Mouse (Mus musculus): ENCODE measurements around the gene Vps13d. TPM values are rescaled to one million over a fixed set of nuclear protein-coding genes. Genes with fewer than 3 reads are reported as not detected.

Gene Vps13d
- polyA plus RNA-seq, 1 experiment from 2014 or later = 8.9 TPM

DNA sequence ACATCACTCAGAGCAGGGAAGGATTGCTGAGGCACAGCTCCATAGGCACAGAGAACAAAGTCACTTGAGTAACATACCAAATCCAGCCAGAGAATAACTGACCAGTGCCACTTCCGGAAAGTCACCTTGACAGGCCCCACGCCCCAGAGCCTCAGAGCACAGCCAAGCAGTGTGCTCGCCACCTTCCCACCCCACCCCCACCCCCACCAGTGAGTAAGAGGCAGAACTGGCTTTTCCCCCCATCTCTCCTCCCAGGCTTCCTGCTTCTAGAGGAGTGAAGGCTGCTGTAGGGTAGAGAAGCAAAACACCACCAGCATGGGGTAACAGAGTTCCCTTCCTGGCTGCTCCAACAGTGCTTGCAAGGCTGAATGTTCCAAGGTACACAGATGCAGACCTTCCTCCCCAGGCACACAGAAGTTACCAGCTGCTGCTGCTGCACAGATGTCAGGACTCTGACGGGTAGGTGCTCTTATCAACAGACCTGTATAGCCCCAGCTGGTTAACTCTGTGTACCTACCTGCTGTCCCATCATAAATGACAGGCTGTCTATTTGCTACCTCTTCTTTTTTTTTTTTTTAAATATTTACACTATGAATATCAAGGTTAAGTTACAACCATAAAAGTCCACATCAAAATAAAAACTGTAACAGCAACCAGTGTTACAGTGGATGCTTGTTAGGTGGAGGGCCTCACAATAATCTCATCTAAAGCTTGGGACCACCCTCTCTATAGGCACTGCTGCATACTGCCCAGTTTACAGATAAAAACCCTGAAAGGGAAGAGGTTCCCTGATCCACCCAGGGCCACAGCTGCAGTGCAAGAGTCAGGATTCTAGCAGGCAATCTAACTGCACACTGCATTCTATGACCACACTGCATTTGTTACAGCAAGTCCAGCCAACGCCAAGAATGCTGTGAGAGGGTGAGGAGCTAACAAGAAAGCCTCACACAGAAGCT lies 47.5 kb downstream of the Vps13d start:
- no peak overlapping the region for H3K27ac ChIP-seq (ENCODE audit: low read length)
- H3K36me3 ChIP-seq (ENCODE audit: control insufficient read depth, insufficient read depth, low read length) = peaks cover 33% of the 10 kb centered on the region
- H3K9ac ChIP-seq (ENCODE audit: low read depth, low read length) = no peak overlapping the region
- H3K4me1 ChIP-seq (ENCODE audit: control insufficient read depth, insufficient read depth, low read length) = no peaks in the 10 kb centered on the region
- H3K4me2 ChIP-seq (ENCODE audit: low read length) = no peak overlapping the region
- H3K9me3 ChIP-seq (replicated peaks; ENCODE audit: control insufficient read depth, low read length, poor library complexity, severe bottlenecking) = no peaks in the 10 kb centered on the region
- ATAC-seq = no peak
- WGBS = 83% methylated on average over 5 of the region's 5 CpGs
- no peaks in the 10 kb centered on the region for H3K27me3 ChIP-seq (ENCODE audit: control insufficient read depth, insufficient read depth, low read depth, low read length)
- H3K4me3 ChIP-seq (ENCODE audit: low read depth, low read length) = no peak overlapping the region

DNA sequence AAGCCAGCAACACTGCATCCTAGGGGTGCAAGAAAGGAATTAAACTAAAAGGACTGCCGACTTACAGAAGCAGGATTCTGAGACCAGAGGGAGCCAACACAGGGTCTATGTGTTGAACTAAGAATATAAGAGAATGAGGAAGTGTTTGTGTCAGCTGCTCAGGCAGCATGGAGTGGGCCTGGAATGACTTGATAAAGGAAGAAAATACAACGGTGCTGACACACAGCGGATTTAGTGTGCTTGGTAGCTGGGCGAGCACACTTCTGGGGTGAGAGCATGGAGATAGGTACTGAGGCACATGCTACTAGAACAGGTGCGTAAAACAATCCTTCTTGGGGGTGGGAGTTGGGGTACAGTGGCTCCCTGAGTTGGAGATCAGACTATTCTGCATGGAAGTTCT lies 51.3 kb downstream of the Vps13d start:
- no peaks in the 10 kb centered on the region for H3K9me3 ChIP-seq (replicated peaks; ENCODE audit: control insufficient read depth, low read length, poor library complexity, severe bottlenecking)
- no peaks in the 10 kb centered on the region for H3K27me3 ChIP-seq (ENCODE audit: control insufficient read depth, insufficient read depth, low read depth, low read length)
- H3K4me3 ChIP-seq (ENCODE audit: low read depth, low read length) = no peak overlapping the region
- ATAC-seq = no peak
- no peak overlapping the region for H3K27ac ChIP-seq (ENCODE audit: low read length)
- no peak overlapping the region for H3K4me2 ChIP-seq (ENCODE audit: low read length)
- no peak overlapping the region for H3K9ac ChIP-seq (ENCODE audit: low read depth, low read length)
- peaks cover 50% of the 10 kb centered on the region for H3K36me3 ChIP-seq (ENCODE audit: control insufficient read depth, insufficient read depth, low read length)
- 90% methylated on average over 5 of the region's 5 CpGs for WGBS
- H3K4me1 ChIP-seq (ENCODE audit: control insufficient read depth, insufficient read depth, low read length) = no peaks in the 10 kb centered on the region

DNA sequence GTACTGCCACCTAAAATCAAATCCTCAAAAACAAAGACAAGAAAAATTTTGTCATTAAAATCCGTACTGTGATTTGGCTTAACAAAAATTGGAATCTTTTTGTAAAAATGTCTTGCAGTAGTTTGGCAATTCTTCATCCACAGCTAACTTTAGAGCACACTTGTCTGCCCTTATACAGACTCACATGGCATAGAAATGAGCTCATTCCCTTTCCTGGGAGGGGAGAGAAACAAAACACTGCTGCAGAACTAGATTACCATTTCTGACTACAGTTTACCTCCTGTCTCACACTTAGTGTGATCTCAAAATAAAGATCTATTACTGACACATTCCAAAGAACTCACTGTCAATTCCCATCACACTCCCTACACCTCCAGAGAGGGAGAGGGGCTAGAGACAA lies 58.1 kb downstream of the Vps13d start:
- H3K36me3 ChIP-seq (ENCODE audit: control insufficient read depth, insufficient read depth, low read length) = peaks cover 29% of the 10 kb centered on the region
- H3K27ac ChIP-seq (ENCODE audit: low read length) = no peak overlapping the region
- H3K27me3 ChIP-seq (ENCODE audit: control insufficient read depth, insufficient read depth, low read depth, low read length) = no peaks in the 10 kb centered on the region
- ATAC-seq = no peak
- H3K9ac ChIP-seq (ENCODE audit: low read depth, low read length) = no peak overlapping the region
- no peaks in the 10 kb centered on the region for H3K4me1 ChIP-seq (ENCODE audit: control insufficient read depth, insufficient read depth, low read length)
- no peaks in the 10 kb centered on the region for H3K9me3 ChIP-seq (replicated peaks; ENCODE audit: control insufficient read depth, low read length, poor library complexity, severe bottlenecking)
- no peak overlapping the region for H3K4me2 ChIP-seq (ENCODE audit: low read length)
- WGBS = 95% methylated on average over 1 of the region's 1 CpGs
- H3K4me3 ChIP-seq (ENCODE audit: low read depth, low read length) = no peak overlapping the region

DNA sequence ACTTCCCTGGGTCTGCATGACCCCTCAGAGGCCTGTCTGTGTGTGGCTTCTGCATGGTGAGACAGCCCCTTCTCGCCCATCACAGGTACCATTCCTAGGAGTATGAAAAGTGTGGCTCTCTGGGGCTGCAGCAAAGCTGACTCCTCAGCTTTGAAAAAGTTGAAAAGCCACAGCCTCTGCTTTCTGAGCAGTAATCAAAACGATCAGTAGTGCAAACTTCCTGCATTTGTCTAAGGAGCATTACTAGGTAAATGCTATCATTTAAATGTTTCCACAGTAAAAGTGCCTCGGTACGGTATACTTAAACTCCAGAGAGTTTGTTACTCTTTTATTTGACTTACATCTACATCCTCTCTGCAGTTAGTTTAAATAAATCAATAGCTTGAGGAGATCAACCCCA lies 59.3 kb downstream of the Vps13d start:
- WGBS = 88% methylated on average over 4 of the region's 4 CpGs
- Histone ChIP-seq H3K36me3 (ENCODE audit: control insufficient read depth, insufficient read depth, low read length) (peaks cover 21% of the 10 kb centered on the region), H3K4me1 (ENCODE audit: control insufficient read depth, insufficient read depth, low read length) (no peaks in the 10 kb centered on the region), H3K9me3 (replicated peaks; ENCODE audit: control insufficient read depth, low read length, poor library complexity, severe bottlenecking) (no peaks in the 10 kb centered on the region), H3K4me3 (ENCODE audit: low read depth, low read length) (no peak overlapping the region), H3K4me2 (ENCODE audit: low read length) (no peak overlapping the region), H3K27ac (ENCODE audit: low read length) (no peak overlapping the region), H3K27me3 (ENCODE audit: control insufficient read depth, insufficient read depth, low read depth, low read length) (no peaks in the 10 kb centered on the region), H3K9ac (ENCODE audit: low read depth, low read length) (no peak overlapping the region)
- ATAC-seq = no peak

DNA sequence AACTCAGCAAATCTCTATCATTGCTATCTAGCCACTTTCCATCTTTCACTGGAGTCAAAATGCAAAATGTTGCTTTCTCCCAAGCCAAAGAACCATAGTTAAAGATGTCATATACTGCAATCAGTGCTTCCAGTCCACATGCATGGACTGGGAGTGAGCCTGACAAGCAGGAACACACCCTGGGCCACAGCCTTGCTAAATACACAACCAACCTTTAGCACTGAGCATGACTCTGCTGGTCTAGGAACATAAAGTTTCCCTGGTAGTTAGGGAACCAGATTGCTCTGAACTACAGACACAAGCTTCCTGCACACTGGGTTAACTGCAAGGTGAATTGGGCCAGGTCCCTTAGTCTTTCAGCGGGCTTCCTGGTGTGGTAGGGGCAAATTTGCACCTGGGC lies 64.0 kb downstream of the Vps13d start:
- no peak overlapping the region for H3K9ac ChIP-seq (ENCODE audit: low read depth, low read length)
- no peaks in the 10 kb centered on the region for H3K27me3 ChIP-seq (ENCODE audit: control insufficient read depth, insufficient read depth, low read depth, low read length)
- H3K4me2 ChIP-seq (ENCODE audit: low read length) = no peak overlapping the region
- no peaks in the 10 kb centered on the region for H3K4me1 ChIP-seq (ENCODE audit: control insufficient read depth, insufficient read depth, low read length)
- H3K36me3 ChIP-seq (ENCODE audit: control insufficient read depth, insufficient read depth, low read length) = peaks cover 17% of the 10 kb centered on the region
- H3K4me3 ChIP-seq (ENCODE audit: low read depth, low read length) = no peak overlapping the region
- no peak overlapping the region for H3K27ac ChIP-seq (ENCODE audit: low read length)
- 93% methylated on average over 1 of the region's 1 CpGs for WGBS
- H3K9me3 ChIP-seq (replicated peaks; ENCODE audit: control insufficient read depth, low read length, poor library complexity, severe bottlenecking) = no peaks in the 10 kb centered on the region
- ATAC-seq = no peak

DNA sequence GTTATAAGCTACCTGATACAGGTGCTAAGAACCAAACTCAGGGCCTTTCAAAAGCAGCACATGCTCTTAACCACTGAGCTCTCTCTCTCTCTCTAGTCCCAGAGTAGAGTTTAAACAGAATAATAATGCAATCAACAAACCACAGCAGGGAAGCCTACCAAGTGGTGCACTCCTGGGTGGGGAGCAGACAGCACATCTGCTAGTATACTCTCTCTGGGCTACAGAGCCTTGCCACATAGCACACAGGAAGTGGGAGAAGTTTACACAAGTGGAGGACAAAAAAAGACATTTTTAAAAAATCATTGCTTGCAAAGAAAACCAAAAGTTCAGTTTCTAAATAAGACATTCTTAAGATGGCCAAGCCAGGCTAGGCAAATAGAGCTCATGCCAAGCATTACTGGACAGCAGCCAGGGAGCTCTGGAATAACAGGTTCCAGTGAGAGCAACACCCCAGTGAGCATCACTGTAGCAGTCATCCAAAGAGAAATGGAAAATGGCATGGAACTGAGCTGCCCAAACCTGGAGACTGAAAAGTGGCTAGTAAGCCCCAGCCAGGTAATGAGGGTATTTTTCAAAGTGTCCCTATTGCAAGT lies 64.8 kb downstream of the Vps13d start:
- Histone ChIP-seq H3K9me3 (replicated peaks; ENCODE audit: control insufficient read depth, low read length, poor library complexity, severe bottlenecking) (no peaks in the 10 kb centered on the region), H3K36me3 (ENCODE audit: control insufficient read depth, insufficient read depth, low read length) (peaks cover 21% of the 10 kb centered on the region), H3K9ac (ENCODE audit: low read depth, low read length) (no peak overlapping the region), H3K27me3 (ENCODE audit: control insufficient read depth, insufficient read depth, low read depth, low read length) (no peaks in the 10 kb centered on the region), H3K27ac (ENCODE audit: low read length) (no peak overlapping the region), H3K4me3 (ENCODE audit: low read depth, low read length) (no peak overlapping the region), H3K4me1 (ENCODE audit: control insufficient read depth, insufficient read depth, low read length) (no peaks in the 10 kb centered on the region), H3K4me2 (ENCODE audit: low read length) (no peak overlapping the region)
- no peak for ATAC-seq

DNA sequence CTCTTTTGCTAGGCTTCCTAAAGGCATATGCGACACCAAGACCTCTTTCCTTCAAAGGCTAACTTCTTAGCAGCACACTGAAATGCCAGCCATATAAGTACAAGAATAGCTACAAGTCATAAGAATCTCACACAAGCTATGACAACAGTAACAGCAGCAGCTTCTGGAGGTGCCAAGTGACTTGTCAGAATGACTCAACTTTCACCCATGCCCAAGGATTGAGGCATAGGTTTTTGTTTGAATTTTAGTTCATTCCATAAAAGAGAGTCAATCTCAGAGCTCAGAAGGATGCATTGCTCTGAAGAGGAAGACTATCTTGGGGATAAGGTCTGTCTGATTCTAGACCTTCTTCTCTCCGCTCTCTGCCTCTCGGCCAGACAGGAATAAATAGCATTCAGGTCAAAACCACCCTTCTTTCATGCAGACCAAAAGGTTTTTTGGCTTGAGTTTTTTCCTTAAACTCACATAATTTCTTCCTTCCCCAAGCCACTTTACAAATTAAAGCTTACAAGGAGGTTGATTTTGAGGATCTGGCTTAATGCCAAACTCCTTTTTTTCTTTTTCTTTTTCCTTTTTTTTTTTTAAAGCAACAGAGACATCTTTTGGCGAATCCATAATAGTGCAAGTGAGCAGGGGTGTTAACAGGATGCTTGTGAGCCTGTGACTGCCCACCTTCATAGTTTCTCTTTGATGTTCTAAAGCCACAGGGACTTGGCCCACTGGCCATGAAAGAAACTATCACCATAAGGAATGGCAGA lies 69.2 kb downstream of the Vps13d start:
- no peak overlapping the region for H3K27ac ChIP-seq (ENCODE audit: low read length)
- ATAC-seq = no peak
- no peak overlapping the region for H3K4me2 ChIP-seq (ENCODE audit: low read length)
- H3K9me3 ChIP-seq (replicated peaks; ENCODE audit: control insufficient read depth, low read length, poor library complexity, severe bottlenecking) = no peaks in the 10 kb centered on the region
- H3K27me3 ChIP-seq (ENCODE audit: control insufficient read depth, insufficient read depth, low read depth, low read length) = no peaks in the 10 kb centered on the region
- no peak overlapping the region for H3K9ac ChIP-seq (ENCODE audit: low read depth, low read length)
- peaks cover 31% of the 10 kb centered on the region for H3K36me3 ChIP-seq (ENCODE audit: control insufficient read depth, insufficient read depth, low read length)
- 78% methylated on average over 4 of the region's 4 CpGs for WGBS
- no peak overlapping the region for H3K4me3 ChIP-seq (ENCODE audit: low read depth, low read length)
- no peaks in the 10 kb centered on the region for H3K4me1 ChIP-seq (ENCODE audit: control insufficient read depth, insufficient read depth, low read length)

DNA sequence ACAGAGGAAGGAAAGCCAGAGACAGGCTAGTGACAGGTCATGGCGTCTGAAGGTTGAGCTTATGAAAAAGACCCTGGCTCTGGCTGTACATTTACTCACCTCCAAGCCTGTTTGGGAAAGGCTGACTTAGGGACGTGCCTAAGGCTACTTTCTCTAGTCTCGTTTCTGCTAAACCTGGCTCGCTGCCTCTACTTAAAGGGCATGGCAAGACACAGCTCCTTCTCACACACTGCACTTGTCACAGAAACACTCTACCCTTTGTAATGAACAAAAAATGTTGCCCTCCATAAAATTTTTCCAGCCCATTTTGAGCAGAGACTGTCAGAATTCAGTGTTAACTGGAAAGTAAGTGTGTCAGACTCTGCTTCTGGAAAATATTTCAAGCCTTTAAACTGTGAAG lies 70.4 kb downstream of the Vps13d start:
- 90% methylated on average over 4 of the region's 4 CpGs for WGBS

DNA sequence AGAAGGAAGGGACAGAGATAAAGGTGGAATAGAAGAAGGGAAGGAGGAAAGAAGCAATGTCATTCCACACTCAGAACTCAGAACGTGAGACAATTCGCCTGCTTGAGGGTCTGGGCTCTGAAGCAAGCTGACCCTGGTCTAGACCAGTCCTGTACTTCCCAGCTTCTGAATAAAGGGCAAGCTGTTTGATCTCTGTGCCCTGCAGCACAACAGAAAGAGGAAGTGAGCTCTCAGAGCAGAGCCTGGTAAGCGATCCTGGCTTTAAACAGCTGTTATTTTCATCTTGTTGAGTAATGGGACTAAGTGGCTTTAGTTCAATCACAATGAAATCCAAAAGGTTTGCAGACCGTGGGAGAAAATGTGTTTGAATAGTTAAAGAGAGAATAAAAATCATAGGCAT lies 83.2 kb downstream of the Vps13d start:
- Histone ChIP-seq H3K4me3 (ENCODE audit: low read depth, low read length) (no peak overlapping the region), H3K27me3 (ENCODE audit: control insufficient read depth, insufficient read depth, low read depth, low read length) (no peaks in the 10 kb centered on the region), H3K27ac (ENCODE audit: low read length) (no peak overlapping the region), H3K9me3 (replicated peaks; ENCODE audit: control insufficient read depth, low read length, poor library complexity, severe bottlenecking) (no peaks in the 10 kb centered on the region), H3K4me2 (ENCODE audit: low read length) (no peak overlapping the region), H3K9ac (ENCODE audit: low read depth, low read length) (no peak overlapping the region), H3K36me3 (ENCODE audit: control insufficient read depth, insufficient read depth, low read length) (peaks cover 49% of the 10 kb centered on the region), H3K4me1 (ENCODE audit: control insufficient read depth, insufficient read depth, low read length) (no peaks in the 10 kb centered on the region)
- 45% methylated on average over 4 of the region's 4 CpGs for WGBS
- no peak for ATAC-seq

More for the DNA sequence above, 70.4 kb downstream of the Vps13d start:
- Histone ChIP-seq H3K4me2 (ENCODE audit: low read length) (no peak overlapping the region), H3K9me3 (replicated peaks; ENCODE audit: control insufficient read depth, low read length, poor library complexity, severe bottlenecking) (no peaks in the 10 kb centered on the region), H3K27me3 (ENCODE audit: control insufficient read depth, insufficient read depth, low read depth, low read length) (no peaks in the 10 kb centered on the region), H3K4me3 (ENCODE audit: low read depth, low read length) (no peak overlapping the region), H3K27ac (ENCODE audit: low read length) (no peak overlapping the region), H3K9ac (ENCODE audit: low read depth, low read length) (no peak overlapping the region), H3K4me1 (ENCODE audit: control insufficient read depth, insufficient read depth, low read length) (no peaks in the 10 kb centered on the region), H3K36me3 (ENCODE audit: control insufficient read depth, insufficient read depth, low read length) (peaks cover 38% of the 10 kb centered on the region)
- ATAC-seq = no peak
